Mouse (Mus musculus) limb, embryonic 15.5 days (tissue): Measurements from ENCODE around the gene Smg6. TPM values are rescaled to one million over a fixed set of nuclear protein-coding genes. Genes with fewer than 3 reads are reported as not detected.

ENCODE experiments used
- ATAC-seq: fragments of 200-750 bp; cut with Nextera tagmentation; 2 replicates; pipeline ENCODE4 v1.8.0; 2017; ENCODE audit warnings: low read depth, moderate TSS enrichment; ENCODE audit not compliant: insufficient number of reproducible peaks, low FRiP score, low TSS enrichment
- H3K27ac ChIP-seq: fragments of 300-500 bp; sonication (generic); 2 replicates; pipeline ENCODE4 v1.5.1; 2015; ENCODE audit warnings: moderate library complexity, mild to moderate bottlenecking, inconsistent platforms
- H3K27me3 ChIP-seq: fragments of 300-500 bp; sonication (generic); 2 replicates; pipeline ENCODE4 v1.6.1; 2015; ENCODE audit warnings: inconsistent platforms
- H3K36me3 ChIP-seq: fragments of 300-500 bp; sonication (generic); 2 replicates; pipeline ENCODE4 v1.6.1; 2015; ENCODE audit warnings: inconsistent platforms
- H3K4me1 ChIP-seq: fragments of 300-500 bp; sonication (generic); 2 replicates; pipeline ENCODE4 v1.6.1; 2015; ENCODE audit warnings: inconsistent platforms
- H3K4me2 ChIP-seq: fragments of 300-500 bp; sonication (generic); 2 replicates; pipeline ENCODE4 v1.6.1; 2015; ENCODE audit warnings: mild to moderate bottlenecking, inconsistent platforms
- H3K4me3 ChIP-seq: fragments of 300-500 bp; sonication (generic); 2 replicates; pipeline ENCODE4 v1.5.1; 2015; ENCODE audit warnings: mild to moderate bottlenecking, inconsistent platforms
- H3K9ac ChIP-seq: fragments of 300-500 bp; sonication (generic); 2 replicates; pipeline ENCODE4 v1.6.1; 2015; ENCODE audit warnings: inconsistent platforms
- H3K9me3 ChIP-seq: fragments of 300-500 bp; sonication (generic); 2 replicates; pipeline ENCODE4 v1.6.1; 2016; ENCODE audit warnings: inconsistent platforms
- WGBS: fragments of 180-500 bp; shearing (Covaris S2); methylation state at CpG from one replicate; pipeline ENCODE4 v1.1.7; 2015; 5-methylcytosine and 5-hydroxymethylcytosine counted together
- polyA plus RNA-seq: library from polyadenylated mRNA; unstranded; fragments of >200 nt; fragmentation: Nextera tagmentation; extraction: Ambion mirVana; gene quantifications from 2 replicates; pipeline ENCODE4 v1.2.1, GENCODE M21; 2015

Smg6 gene
- polyA plus RNA-seq, 1 experiment from 2014 or later: 17.6 TPM

- 44% methylated on average over 5 of the region's 5 CpGs for WGBS
- Histone ChIP-seq H3K9me3 (no peaks in the 10 kb centered on the region), H3K27ac (no peak within 1 kb of the TSS), H3K9ac (peak within 1 kb of the TSS; percentile 65), H3K36me3 (no peaks in the 10 kb centered on the region), H3K4me2 (peak within 1 kb of the TSS; percentile 87), H3K27me3 (peaks cover 43% of the 10 kb centered on the region), H3K4me3 (peak within 1 kb of the TSS; percentile 86), H3K4me1 (peaks cover 43% of the 10 kb centered on the region)
- ATAC-seq: no peak
Observed at GRCm38 (mm10) chr11:75190905-75191441, 265.4 kb downstream of the Smg6 start, which contains the start of gene Dph1. Gene Dph1, minus strand, starts transcription at chr11:75191241.

DNA sequence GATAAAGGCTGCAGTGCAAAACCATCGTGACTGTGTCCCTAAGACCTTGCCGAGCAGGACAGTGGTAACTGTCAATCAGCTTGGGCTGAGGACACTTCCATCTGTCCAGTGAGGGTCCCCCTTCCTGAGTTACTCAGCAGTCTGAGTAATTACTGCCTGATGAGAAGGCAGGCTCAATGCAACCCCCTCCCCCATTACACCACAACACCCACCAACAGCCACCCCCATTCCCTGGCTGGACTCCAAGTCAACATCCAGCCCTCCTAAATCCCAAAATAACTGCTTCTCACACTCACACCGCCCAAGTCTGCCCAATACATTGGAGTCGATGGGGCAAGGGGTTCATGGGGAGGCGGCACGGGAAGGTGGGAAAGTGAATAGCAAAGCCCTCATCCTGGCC is 266.2 kb downstream of the Smg6 start:
- Histone ChIP-seq H3K27me3 (peaks cover 52% of the 10 kb centered on the region), H3K4me2 (no peak overlapping the region), H3K9ac (no peak overlapping the region), H3K27ac (no peak overlapping the region), H3K4me1 (peaks cover 43% of the 10 kb centered on the region), H3K36me3 (no peaks in the 10 kb centered on the region), H3K9me3 (no peaks in the 10 kb centered on the region), H3K4me3 (no peak overlapping the region)
- 56% methylated on average over 6 of the region's 6 CpGs for WGBS
- no peak for ATAC-seq

- peak; percentile 45; the same call in 1 of the 2 replicates for ATAC-seq
- H3K4me2 ChIP-seq: peak overlapping the region; percentile 96
- H3K9ac ChIP-seq: no peak overlapping the region
- H3K4me1 ChIP-seq: peaks cover 43% of the 10 kb centered on the region
- peak overlapping the region; percentile 57 for H3K4me3 ChIP-seq
- H3K36me3 ChIP-seq: no peaks in the 10 kb centered on the region
- H3K27ac ChIP-seq: no peak overlapping the region
- 23% methylated on average over 13 of the region's 13 CpGs for WGBS
- peaks cover 56% of the 10 kb centered on the region for H3K27me3 ChIP-seq
- H3K9me3 ChIP-seq: no peaks in the 10 kb centered on the region
Observed at GRCm38 (mm10) chr11:75192336-75193214, 267.0 kb downstream of the Smg6 start.

DNA sequence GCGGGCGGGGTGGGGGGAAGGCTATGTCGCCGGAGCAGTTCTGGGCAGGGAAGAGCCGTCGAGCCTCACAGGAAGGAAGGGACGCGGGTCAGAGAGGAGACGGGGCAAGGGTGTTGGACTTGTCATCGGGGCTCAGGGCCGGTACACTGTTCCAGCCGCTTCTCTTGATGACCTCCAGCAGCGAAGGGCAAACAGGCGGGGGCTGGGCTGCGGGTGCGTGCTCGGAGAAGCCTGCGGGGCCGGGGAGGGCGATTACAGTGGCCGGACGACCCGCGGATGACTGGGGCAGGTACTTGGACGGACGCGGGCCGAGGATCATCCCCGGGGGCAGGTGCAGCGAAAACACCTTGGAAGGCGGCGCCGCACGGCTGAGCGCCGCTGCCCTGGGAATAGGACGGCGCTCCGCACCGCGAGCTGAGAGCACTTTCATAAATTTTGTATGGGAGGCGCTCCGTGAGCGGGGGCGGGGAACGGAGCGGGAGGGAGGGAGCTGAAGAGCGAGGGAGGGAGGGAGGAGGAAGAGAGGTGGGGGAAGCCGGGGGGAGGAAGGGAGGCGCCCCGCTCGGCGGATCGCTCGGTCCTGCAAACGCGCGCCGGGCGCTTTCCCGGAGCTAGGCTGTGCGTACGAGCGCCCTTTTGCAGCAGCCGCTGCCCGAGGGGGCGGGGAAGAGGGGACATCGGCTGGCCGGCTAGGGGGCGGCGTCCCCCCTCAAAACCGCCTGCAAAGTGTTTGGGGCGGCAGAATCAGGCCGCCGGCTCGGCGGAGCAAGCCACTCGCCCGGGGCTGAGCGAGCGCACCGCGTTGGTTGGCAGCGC is 267.8 kb downstream of the Smg6 start, which contains the start of gene Rtn4rl1:
Gene Rtn4rl1, plus strand, starts transcription at position 528 of the 816 bp plus-strand sequence.
- Histone ChIP-seq H3K9ac (peak within 1 kb of the TSS; percentile 46; the same call in 1 of the 2 replicates), H3K27me3 (peaks cover 58% of the 10 kb centered on the region), H3K27ac (peak within 1 kb of the TSS; percentile 43; the same call in 1 of the 2 replicates), H3K4me1 (peaks cover 43% of the 10 kb centered on the region), H3K9me3 (no peaks in the 10 kb centered on the region), H3K36me3 (no peaks in the 10 kb centered on the region), H3K4me2 (peak within 1 kb of the TSS; percentile 96), H3K4me3 (peak within 1 kb of the TSS; percentile 57)
- under 1% methylated on average over 78 of the region's 84 CpGs for WGBS
- no peak for ATAC-seq

DNA sequence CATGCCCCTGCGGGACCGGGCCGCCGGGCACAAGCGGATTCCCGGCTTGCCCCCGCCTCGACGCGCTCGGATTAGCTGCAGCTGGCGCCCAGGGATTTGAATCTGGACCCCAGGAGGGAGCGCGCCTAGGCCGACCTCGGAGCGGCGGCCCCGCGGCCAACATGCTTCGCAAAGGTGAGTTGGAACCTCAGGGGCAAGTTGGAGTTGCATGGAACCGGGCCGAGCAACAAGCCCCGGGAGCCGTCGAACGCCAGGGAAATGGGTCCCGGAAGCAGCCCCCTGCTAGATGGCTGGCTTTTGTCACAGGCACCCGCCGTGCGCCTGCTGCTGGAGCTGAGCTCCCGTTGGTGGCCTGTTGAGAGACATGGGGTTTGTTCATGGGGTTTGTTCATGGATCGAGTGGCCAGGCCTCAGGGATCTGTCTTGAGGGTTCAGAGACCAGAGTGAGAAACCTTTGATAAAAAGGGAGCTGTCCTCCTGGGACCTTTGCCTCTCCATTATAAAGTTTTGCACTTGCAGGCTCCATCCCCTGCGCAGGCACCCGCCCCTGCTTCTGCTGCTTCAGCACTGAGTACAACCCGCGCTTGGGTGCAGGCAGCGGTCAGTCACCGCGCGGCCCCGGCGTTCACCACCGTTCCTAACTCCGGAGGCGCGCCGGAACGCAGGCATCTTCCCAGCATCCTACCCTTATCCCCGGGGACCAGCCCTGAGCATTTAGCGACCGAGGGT is 268.7 kb downstream of the Smg6 start:
- Histone ChIP-seq H3K4me2 (peak overlapping the region; percentile 96), H3K4me1 (peaks cover 40% of the 10 kb centered on the region), H3K9ac (peak overlapping the region; percentile 46; the same call in 1 of the 2 replicates), H3K36me3 (no peaks in the 10 kb centered on the region), H3K4me3 (peak overlapping the region; percentile 57), H3K9me3 (no peaks in the 10 kb centered on the region), H3K27me3 (peaks cover 60% of the 10 kb centered on the region), H3K27ac (no peak overlapping the region)
- 1% methylated on average over 52 of the region's 52 CpGs for WGBS
- no peak for ATAC-seq

DNA sequence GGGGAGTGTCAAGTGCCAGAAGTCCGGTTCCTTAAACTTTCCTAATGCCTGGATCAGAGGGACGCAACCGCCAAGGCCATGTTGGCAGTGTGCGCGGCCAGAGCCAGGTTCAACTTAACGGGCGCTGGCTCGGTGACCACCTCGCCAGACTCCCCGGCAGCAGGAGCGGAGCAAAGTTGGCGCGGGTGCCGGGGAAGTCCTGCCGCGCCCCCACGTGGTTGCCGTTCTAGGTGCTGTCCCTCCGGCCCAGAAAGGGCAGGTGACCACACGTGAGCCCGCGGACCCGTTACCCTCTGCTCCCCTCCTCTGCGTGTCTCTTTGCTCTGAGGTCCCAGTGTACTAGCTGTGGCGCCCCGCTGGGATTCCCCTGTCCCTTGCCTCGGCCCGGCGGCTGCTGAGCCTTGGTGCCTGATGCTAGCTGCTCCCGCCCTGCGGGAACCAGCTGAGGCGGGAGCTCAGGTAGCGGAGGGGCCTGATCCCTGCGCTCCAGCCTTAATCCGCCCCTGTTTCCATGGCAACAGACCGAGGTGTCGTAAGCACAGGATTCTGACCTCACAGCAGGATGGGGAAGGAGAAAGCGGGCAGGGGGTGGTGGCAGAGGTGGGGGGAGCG is 269.3 kb downstream of the Smg6 start:
- H3K9ac ChIP-seq: no peak overlapping the region
- WGBS: under 1% methylated on average over 39 of the region's 39 CpGs
- no peak for ATAC-seq

GRCm38 (mm10) chr11:75196131-75196530 is 270.5 kb downstream of the Smg6 start:
- 65% methylated on average over 6 of the region's 6 CpGs for WGBS
- peaks cover 63% of the 10 kb centered on the region for H3K27me3 ChIP-seq
- no peak overlapping the region for H3K4me2 ChIP-seq

More for the DNA sequence above, 269.3 kb downstream of the Smg6 start:
- H3K4me1 ChIP-seq: peaks cover 34% of the 10 kb centered on the region
- no peaks in the 10 kb centered on the region for H3K36me3 ChIP-seq
- H3K9me3 ChIP-seq: no peaks in the 10 kb centered on the region
- no peak overlapping the region for H3K27ac ChIP-seq
- H3K4me2 ChIP-seq: peak overlapping the region; percentile 96
- H3K4me3 ChIP-seq: peak overlapping the region; percentile 57
- peaks cover 63% of the 10 kb centered on the region for H3K27me3 ChIP-seq

DNA sequence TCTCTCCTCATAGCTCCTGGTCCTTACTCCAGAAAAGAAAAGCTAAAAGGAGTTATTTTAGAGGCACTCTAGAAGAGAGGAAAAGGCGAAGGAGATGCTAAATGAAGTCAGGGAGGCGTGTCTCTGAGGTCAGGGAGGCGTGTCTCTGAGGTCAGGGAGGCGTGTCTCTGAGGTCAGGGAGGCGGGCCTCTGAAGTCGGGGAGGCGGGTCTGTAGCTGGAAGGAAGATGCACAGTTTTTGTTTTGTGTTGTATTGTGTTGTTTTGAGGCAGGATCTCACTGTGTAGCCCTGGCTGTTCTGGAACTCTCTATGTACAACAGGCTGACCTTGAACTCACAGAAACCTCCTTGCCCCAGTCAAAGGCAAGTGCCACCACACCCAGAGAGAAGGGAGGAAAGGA is 272.3 kb downstream of the Smg6 start:
- peaks cover 50% of the 10 kb centered on the region for H3K27me3 ChIP-seq
- no peak overlapping the region for H3K9ac ChIP-seq
- H3K36me3 ChIP-seq: no peaks in the 10 kb centered on the region
- no peak overlapping the region for H3K27ac ChIP-seq
- no peak for ATAC-seq
- H3K9me3 ChIP-seq: no peaks in the 10 kb centered on the region
- H3K4me2 ChIP-seq: no peak overlapping the region
- 45% methylated on average over 7 of the region's 7 CpGs for WGBS
- H3K4me3 ChIP-seq: no peak overlapping the region
- H3K4me1 ChIP-seq: peaks cover 25% of the 10 kb centered on the region

More at GRCm38 (mm10) chr11:75196131-75196530, 270.5 kb downstream of the Smg6 start:
- Histone ChIP-seq H3K9ac (no peak overlapping the region), H3K4me3 (no peak overlapping the region), H3K4me1 (peaks cover 28% of the 10 kb centered on the region), H3K27ac (no peak overlapping the region), H3K9me3 (no peaks in the 10 kb centered on the region), H3K36me3 (no peaks in the 10 kb centered on the region)
- ATAC-seq: no peak

GRCm38 (mm10) chr11:75198792-75199191 is 273.2 kb downstream of the Smg6 start:
- peaks cover 42% of the 10 kb centered on the region for H3K27me3 ChIP-seq
- H3K9me3 ChIP-seq: no peaks in the 10 kb centered on the region
- no peak overlapping the region for H3K4me3 ChIP-seq
- H3K27ac ChIP-seq: no peak overlapping the region
- H3K4me2 ChIP-seq: no peak overlapping the region
- H3K36me3 ChIP-seq: no peaks in the 10 kb centered on the region
- H3K9ac ChIP-seq: no peak overlapping the region
- 70% methylated on average over 4 of the region's 4 CpGs for WGBS
- no peak for ATAC-seq
- H3K4me1 ChIP-seq: peaks cover 19% of the 10 kb centered on the region

- H3K9ac ChIP-seq: no peak overlapping the region
- peaks cover 14% of the 10 kb centered on the region for H3K4me1 ChIP-seq
- H3K27me3 ChIP-seq: peaks cover 30% of the 10 kb centered on the region
- no peak overlapping the region for H3K4me2 ChIP-seq
- no peak overlapping the region for H3K4me3 ChIP-seq
- 66% methylated on average over 5 of the region's 5 CpGs for WGBS
- no peaks in the 10 kb centered on the region for H3K9me3 ChIP-seq
- no peak for ATAC-seq
- no peaks in the 10 kb centered on the region for H3K36me3 ChIP-seq
- no peak overlapping the region for H3K27ac ChIP-seq
Observed at GRCm38 (mm10) chr11:75199951-75200350, 274.3 kb downstream of the Smg6 start.

DNA sequence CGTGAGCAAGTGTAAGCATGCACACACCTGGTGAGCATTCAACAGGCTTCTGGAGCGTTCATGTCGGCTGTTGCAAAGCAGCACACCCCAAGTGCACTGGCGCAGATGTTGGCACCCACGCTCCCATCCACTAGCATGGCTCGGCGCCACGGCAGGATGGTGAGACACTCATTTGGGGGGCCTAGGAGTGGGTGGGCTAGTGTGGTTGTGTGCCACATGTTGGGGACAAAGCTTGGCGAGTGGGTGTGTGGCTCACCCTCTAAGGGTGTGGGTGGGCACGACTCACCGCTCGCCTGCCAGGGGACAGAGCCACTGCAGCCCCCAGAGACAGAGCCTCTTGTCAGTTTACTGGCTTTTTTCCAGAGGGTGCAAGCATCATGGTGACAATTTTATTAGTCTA is 275.3 kb downstream of the Smg6 start:
- ATAC-seq: no peak
- Histone ChIP-seq H3K4me1 (peaks cover 9% of the 10 kb centered on the region), H3K4me3 (no peak overlapping the region), H3K27me3 (peaks cover 20% of the 10 kb centered on the region), H3K9me3 (no peaks in the 10 kb centered on the region), H3K27ac (no peak overlapping the region), H3K4me2 (no peak overlapping the region), H3K36me3 (no peaks in the 10 kb centered on the region), H3K9ac (no peak overlapping the region)
- 76% methylated on average over 12 of the region's 12 CpGs for WGBS
